Mouse (Mus musculus): ENCODE measurements around the gene Alkbh6.

The Alkbh6 gene

DNA sequence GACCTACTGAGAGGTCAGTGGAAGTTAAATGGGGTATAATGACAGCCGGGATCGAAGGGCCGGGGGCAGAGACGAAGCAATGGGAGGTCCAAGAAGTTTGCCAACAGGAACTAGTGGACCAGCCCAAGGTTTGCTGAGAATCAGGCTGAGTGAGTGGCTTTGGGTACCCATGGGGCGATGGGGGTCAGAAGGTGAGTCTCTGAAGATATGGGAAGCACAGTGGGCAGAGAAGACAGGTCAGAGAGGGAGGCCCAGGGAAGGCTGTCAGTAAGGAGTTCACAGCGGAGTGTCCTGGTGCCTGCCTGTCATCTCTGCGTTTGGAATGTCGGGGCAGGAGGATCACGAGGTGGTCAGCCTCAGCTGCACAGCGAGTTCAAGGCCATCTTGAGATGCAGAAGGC, 19.9 kb downstream of the Alkbh6 start:
- DNase-seq (ENCODE audit: low spot score), result no peak

DNA sequence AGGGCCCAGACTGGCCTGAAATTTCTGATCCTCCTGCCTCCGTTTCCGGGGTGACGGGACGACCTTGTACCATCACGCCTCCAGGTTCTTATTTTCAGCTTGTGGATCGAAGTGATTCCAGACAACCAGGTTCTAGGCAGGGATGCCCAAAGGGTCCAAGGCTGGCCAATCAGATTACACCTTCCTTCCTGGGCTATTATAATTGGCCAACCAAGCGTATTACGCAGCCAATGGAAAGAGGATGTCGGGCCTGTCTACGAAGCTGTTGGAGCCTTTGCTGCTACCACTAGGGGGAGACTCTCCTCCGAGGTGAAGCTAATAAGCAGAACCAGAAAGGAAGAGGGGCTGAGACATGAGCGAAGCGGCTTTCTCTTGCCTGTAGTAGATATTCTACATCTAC, 23.4 kb downstream of the Alkbh6 start:
- DNase-seq (ENCODE audit: low spot score), result peak; percentile 87

DNA sequence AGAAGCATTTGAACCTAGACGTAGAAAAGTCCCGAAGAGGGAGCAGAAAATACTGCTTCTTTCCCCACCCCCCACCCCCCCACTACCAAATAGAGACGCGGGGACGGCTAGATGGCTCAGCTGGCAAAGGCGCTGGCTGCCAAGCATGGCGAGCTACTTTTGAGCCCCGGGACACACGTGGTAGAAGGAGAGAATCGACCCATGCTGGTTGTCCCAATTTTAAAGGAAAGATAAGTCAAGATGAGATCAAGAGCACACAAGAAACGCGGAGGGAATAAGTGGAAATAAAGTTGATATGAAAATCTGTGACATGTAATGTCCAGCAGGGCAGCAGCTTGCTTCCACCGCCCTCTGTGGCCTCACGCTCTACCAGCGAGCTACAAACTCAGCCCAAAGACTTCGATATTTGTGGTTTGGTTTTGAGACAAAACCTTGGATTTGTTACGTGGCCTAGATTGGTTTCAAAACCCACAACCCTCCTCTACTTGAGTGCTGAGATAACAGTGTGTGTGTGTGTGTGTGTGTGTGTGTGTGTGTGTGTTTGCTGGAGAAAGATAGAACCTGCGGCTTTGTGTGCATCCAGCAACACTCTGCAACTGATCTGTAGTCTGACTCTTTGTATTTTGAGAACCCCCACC, 24.2 kb downstream of the Alkbh6 start:
- peak; percentile 22 for DNase-seq (ENCODE audit: low spot score)

DNA sequence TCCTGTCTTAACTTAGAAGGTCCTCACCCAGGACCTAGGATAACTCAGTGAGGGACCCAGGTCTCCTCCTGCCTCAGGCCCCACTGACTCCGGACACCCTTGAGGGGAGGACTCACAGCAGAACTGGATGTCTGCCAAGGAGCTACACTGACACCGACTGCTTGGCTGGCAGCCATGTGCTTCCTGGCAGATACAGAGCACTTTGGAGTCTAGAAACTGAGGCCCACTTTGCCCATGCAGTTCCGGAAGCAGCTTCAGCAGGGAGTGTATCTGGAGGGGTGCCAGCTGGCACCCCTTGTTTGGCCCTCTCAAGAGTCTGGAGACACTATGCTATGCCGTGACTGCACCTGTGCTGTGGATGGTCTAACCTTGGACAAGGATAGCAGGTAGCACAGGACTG, 24.9 kb downstream of the Alkbh6 start:
- DNase-seq (ENCODE audit: low spot score), result peak; percentile 15

DNA sequence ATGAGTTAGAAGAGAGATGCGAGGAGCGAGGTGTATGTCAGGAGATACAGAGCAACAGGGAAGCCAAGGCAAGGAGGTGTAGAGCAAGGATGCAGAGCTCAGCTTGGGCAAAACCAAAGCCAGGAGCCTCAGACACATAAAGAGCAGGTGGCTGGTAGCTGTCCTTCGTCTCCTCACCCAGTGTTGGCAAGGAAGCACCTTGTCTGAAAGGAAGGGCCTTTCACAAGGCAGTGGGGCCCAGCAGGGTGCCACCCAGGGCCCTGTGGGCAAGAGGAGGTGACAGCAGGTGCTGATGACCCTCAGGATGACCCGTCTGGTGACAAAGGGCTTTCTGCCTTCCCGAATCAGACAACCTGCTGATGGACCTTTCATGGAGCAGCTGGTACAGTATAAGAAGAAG, 26.0 kb downstream of the Alkbh6 start:
- DNase-seq (ENCODE audit: low spot score), result no peak

DNA sequence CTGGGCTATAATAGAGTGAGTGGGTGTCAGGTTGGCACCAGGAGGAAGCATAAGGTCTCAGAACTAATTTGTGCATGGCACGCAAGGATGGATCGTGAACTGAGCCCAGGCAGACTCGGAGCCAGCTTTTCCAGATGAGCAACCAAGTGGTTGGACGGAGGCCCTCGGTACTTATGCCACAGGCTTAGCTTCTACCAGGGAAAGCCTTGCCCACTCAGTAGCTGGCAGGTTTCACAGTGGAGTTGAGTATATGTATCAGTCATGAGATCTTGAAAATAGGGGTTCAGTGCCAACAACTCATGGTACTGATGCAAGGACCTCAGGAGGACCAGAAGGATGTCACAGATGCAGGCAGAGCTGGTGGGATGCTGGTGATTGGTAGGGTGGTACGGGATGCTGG, 27.2 kb downstream of the Alkbh6 start:
- DNase-seq (ENCODE audit: low spot score), result no peak

DNA sequence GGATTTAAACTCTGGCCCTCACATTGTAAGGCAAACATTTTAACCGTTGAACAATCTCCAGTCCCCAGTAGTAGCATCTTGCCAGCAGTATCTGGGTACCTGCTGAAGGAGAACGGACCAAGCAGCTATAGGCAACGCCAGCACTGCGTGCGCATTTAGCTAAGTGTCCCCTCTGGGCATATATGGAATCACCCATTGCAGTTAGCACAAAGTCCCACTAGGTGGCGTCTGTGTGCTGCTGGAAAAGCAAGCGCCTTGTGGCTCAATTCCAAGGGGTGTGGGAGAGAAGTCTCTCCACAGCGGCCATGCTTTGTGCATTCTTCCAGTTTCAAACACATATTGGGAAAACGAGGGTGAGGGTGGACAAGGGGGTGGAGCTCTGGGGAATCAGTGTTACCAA, 27.9 kb downstream of the Alkbh6 start:
- DNase-seq (ENCODE audit: low spot score), result peak; percentile 65

DNA sequence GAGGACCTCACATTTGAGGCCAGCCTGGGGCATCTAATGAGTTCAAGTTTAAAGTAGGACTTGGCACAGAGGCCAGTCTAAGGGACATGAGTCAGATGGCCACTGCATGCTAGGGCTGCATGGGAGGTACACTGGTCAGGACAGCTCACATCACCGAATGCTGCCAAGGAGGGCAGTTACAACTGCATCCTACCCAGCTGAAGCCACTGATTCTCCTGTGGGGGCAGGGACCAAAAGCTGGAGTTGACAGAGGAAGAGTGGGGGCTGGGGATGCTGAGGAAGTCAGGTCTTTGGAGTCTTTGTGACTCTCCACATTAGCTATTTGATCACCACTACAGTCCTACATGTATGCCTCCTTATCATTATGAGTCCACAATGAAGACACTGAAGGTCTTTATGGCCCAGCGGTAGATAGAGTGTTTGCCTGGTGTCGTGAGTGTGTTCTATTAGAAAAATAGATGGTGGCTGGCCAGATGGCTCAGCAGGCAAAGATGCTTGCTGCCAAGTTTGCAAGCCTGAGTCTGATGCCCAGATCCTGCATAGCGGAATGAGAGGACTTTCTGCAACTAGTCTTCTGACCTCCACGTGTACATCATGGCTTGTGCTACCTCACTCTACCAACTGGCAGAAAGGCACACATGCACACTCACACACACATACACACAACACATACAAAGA, 31.1 kb downstream of the Alkbh6 start:
- DNase-seq (ENCODE audit: low spot score), result no peak

DNA sequence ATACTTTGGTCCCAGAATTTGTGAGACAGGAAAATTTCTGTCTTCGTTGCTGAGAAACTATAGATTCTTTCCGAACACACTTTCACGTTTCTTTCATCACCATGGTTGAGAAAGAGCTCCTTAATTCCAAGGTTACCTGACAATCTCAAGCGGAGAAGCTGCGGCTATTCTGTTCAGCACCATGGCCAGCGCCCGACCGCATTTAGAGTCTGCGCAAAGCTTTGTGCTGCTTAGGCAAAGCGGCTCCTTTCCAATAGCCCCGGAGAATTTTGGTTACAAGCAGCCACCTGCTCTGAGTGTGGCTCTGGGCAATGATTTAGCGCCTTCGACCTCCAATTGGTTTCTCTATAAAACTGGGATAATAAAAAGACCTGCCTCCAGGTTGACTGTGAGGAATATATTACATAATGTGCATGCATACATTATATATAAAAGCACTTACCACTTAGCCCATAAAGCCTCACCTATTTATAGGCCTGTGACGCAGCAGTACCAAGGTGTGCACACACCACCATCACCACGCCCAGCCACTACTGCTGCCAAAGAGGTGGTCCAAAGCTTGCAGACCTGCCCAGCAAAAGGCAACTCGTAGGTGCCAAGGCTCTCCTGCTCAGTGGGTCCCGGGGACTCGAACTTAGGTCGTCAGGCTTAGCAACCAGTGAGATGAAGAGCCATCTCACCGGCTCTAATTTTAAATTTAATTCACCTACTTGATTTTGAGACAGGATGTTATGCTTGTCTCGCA, 38.3 kb downstream of the Alkbh6 start:
- peak; percentile 52 for DNase-seq (ENCODE audit: low spot score)

DNA sequence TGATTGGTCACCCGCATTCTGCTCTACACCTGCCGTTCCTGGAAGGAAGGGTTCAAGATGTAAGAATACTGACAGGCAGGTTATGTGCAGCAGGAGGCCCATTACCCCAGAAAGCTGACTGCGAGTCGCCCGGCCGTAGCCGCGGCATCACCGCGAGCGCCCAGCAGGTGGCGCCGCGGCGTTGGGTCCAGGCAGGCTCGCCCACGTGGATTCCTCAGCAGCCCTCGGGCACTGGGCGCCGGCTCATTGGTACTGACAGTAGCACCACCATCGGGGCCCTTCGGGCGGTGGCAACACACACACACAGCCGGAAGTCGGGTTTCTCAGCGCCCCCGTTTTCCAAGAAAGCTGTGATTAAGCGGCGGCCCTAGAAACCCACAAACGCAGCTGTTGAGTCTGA, 39.3 kb downstream of the Alkbh6 start:
- DNase-seq (ENCODE audit: low spot score), result peak; percentile 65

DNA sequence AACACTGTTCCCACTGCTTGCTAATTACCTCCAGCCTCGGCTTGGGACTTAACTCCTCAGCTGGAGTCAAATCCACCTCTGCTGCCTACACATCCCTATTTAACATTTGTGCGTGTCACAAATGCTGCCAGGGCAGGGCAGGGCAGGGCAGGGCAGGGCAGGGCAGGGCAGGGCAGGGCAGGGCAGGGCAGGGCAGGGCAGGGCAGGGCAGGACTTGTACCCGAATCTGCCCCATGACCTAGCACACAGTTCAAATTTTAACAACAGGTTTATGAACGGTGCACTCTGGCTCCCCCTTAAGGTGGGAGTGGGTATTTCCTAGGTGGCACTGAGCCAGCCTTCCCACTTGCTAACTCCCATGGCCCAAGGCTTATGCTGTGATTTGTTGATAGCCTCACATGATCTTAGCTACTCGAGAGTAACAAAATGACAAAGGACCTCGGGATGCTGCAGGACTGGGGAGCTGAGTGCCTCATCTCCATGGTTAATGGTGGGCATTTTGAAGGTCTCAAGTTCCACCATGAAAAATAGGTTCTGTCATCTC, 44.8 kb downstream of the Alkbh6 start:
- DNase-seq (ENCODE audit: low spot score), result peak; percentile 60

DNA sequence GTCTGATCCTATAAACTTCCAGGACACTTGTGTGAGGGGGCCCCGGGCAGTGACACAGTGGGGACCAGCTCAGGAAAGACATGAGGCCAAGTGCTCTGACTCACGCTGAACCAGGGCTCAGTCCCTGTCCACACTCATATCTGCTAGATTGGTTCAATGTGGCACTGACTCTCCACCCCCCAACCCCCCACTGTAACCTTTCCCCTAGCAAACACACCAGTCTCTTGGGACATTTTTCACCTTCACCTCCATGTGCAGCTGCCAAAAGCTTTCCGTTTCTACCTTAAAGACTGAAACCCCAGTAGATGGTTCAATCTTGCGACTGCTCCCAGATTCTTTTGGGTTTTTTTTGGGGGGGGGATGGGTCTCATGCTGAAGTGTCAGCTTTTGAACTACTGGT, 45.5 kb downstream of the Alkbh6 start:
- DNase-seq (ENCODE audit: low spot score), result no peak

DNA sequence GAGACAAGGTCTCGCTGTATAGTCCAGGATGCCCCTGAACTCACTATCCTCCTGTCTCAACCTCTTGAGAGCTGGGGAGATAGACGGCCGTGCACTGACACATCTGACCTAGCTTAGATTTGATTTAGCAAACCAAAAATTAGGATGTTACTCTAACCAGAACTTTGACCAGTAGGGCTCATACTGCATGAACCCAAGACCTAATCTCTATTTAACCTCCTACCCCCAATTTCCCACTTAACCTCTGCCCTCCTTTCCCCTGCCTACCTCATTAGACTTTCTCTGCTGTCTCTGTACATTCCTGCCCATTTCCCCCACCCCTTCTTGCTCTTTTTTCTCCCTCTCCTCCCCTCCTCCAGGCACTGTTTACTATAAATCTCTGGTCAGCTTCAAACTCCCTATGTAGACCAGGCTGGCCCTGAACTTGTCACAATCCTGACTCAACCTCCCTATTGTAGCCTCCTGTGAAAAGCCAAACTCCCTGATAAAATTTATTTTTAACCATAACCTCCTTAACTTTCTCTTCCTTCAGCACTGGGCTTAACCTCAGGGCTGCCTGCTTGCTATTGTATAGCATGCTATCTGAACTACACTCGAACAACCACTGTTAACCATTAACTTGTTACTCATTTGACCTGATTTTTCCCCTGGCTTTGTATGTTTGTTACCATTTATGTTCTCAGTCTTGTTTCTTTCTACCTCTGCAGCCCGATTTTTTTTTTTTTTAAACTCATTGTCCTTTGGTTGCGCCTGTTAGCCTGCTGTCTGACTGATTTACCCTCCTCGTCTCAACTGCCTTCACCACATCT, 50.1 kb downstream of the Alkbh6 start:
- no peak for DNase-seq (ENCODE audit: low spot score)

DNA sequence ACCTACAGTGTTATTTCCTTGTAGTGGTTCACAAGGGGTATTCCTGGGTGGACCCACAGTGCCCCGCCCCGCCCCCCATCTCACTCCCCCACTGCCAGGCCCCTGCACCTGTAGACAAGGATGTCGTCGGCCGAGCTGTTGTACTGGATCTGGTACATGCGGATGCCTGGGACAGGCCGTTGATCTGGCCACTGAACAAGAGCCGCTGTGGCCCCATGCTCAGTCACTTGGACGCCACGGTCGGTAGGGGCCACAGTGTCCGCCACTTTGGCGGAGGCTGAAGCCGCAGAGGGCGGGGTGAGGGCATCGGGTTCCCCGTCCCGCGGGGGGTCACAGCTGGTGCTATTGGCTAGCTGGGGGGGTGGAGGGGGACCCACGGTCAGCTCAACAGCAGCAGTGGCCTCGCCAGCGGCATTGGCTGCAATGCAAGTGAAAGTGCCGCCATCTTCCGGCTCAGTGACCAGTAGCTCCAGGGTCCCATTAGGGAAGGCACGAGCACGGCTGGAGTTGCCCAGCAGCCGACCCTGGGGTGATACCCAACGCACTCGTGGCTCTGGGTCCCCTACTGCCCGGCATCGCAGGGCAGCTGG, 50.9 kb downstream of the Alkbh6 start:
- DNase-seq (ENCODE audit: low spot score), result no peak

DNA sequence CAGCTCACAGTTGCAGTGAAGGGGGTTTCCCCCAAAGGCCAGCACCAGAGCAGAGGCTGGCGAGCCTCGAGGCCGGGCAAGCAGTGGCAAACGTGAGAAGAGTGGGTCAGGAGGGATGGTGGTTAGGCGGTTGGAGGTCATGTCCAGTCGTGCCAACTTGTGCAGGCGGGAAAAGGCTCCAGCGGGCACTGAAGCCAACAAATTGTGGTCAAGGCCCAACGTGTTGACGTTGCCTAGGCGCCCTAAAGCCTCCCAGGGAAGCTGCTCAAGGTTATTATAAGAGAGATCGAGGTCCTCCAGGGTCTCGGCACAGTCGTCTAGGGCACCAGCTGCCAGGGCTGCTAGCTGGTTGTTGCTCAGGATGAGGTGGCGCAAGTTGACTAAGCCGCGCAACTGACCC, 51.5 kb downstream of the Alkbh6 start:
- no peak for DNase-seq (ENCODE audit: low spot score)

DNA sequence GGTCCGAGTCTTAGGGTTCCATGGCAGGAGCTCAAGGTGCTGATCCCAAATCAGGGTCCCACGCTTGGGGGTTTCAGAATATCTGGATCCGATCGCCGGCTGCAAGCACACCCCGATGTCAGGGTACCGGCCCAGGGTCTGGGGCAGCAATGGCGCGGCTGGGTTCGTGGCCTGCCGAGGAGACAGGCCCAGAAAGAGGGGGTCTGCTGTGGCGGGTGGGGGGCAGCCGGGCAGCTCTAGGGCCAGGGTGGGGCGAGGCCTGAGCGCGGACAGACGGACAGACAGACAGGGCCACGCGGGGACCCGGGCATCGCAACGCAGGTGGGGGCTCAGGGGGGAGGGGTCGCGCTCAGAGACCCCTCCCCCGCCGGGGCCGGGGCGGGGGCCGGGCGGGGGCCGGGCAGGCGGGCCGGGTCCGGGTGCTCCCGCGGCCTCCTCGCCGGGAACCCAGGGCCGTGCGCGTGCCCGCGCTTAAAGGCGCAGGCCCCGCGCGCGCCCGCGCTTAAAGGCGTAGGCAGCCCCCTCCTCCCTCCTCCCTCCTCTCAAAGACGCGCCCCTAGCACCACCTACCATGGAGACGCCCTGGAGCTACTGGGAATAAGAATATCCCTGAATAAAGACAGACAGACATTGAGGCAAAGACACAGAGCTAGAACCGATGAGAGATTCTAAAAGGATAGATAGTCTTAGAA, 54.3 kb downstream of the Alkbh6 start, which contains the start of gene Lrfn3:
Gene Lrfn3, minus strand, starts transcription at position 121 of the 692 bp plus-strand sequence.
- DNase-seq (ENCODE audit: low spot score), result no peak

DNA sequence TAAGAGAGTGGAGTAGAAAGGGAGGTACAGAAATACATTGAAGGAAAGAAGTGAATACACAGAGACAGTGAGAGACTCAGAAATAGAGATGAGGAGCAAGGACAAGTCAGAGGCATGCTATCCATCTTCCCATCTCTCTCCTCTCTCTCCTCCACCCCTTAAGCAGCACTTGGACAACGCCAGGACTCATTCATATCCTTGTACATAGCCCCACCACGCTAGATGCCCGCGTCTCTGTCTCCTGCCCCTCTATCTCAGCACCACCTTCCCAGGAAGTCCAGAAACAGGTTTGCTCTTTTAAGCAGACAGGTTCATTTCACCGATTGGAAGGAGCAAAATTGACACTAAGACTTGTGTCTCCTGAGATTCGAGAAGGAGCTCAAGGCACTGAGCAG, 54.8 kb downstream of the Alkbh6 start:
- DNase-seq (ENCODE audit: low spot score), result no peak

Data from T-cell, adult 2 months (primary cell).